Mouse (Mus musculus): ENCODE data around the gene Carnmt1.

DNA sequence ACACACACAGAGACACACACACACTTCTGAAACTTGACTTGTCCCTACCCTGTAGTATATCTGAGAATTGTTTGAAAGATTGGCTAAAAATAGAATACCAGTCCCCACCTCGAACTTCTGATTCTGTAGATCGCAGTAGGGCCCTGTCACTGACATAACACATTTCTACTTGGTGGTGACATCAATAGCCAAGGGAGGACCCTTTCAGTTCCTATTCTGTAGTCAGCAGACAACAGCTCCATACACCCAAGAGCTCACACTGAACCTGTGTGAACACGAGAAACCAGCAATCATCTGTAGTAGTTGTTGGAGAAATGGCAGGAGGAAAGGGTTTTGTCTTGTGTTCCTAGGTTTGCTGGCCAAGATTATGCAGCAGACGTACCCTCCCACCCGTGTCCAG is 15.6 kb upstream of the Carnmt1 start:
- TF ChIP-seq POLR2A (IDR thresholded peaks at IDR 0.05; ENCODE audit: borderline replicate concordance, extremely low read depth, insufficient read depth, insufficient read length, poor library complexity, severe bottlenecking) (no peak), CTCF (IDR thresholded peaks at IDR 0.05; ENCODE audit: borderline replicate concordance, extremely low read depth, insufficient read depth, insufficient read length) (no peak)
